Comparison of ENCODE assay signal across 9 mouse cellular contexts in the genomic region with DNA sequence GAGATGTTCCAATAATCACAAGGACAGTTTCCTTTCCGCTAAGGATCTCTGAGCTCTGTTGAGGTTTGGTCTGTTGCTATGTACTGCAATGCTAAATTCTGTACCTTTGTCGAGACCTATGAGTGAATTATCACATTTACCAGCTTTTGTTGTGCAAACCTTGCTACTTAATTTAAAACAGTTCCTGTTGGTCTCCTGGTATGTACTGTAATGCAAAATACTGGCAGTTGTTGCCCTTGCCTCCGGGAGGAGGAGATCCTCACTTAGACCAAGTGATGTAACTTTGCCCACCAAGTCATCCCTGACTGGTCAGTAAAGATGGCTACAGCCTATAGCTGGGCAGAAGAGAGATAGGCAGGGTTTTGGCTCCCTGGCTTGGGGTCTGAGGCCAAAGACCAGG. TPM values are rescaled to one million over a fixed set of nuclear protein-coding genes. Genes with fewer than 3 reads are reported as not detected.
DNase-seq lines count a peak whose midpoint lies in the region; ATAC-seq lines count a peak whose summit lies in the region.
"Had no signal": no experiment of that assay in that cellular context is flagged by ENCODE, and none has a peak within 500 bp of the region (broad histone marks: within the 10 kb centered on the region; RNA-seq: fewer than 3 reads in every experiment).

A gene (plus strand): TSS at position 337 of the 400 bp plus-strand sequence.

- no peaks in the 10 kb centered on the region for H3K9me3 ChIP-seq in neural tube, embryonic 11.5 days (ENCODE audit: control insufficient read depth, low read length)
- H3K9me3 ChIP-seq in embryonic facial prominence, embryonic 12.5 days = no peaks in the 10 kb centered on the region
- no peaks in the 10 kb centered on the region for H3K9me3 ChIP-seq in heart, embryonic 15.5 days (replicated peaks)
- no peaks in the 10 kb centered on the region for H3K9me3 ChIP-seq in neural tube, embryonic 13.5 days

- no peak for DNase-seq in neural tube, embryonic 11.5 days (ENCODE audit: low spot score)
- no peak for DNase-seq in neural tube, embryonic 10.5 days (ENCODE audit: extremely low spot score, low spot score)
- no peak for DNase-seq in left cerebral cortex, postnatal 36 days (ENCODE audit: low spot score in 2 of 2)
- DNase-seq in frontal cortex, postnatal 25 days (ENCODE audit: low spot score in 2 of 2) = no peak
- DNase-seq in T-cell, adult 2 months (ENCODE audit: low spot score) = no peak

- H3K9ac ChIP-seq in neural tube, embryonic 11.5 days (ENCODE audit: low read length) = no peak within 1 kb of the TSS
- no peak within 1 kb of the TSS for H3K9ac ChIP-seq in embryonic facial prominence, embryonic 12.5 days
- H3K9ac ChIP-seq in heart, embryonic 15.5 days = no peak within 1 kb of the TSS
- no peak within 1 kb of the TSS for H3K9ac ChIP-seq in neural tube, embryonic 13.5 days

- H3K4me2 ChIP-seq in neural tube, embryonic 11.5 days (ENCODE audit: low read depth) = no peak within 1 kb of the TSS
- no peak within 1 kb of the TSS for H3K4me2 ChIP-seq in embryonic facial prominence, embryonic 12.5 days (replicated peaks)
- H3K4me2 ChIP-seq in heart, embryonic 15.5 days = no peak within 1 kb of the TSS
- H3K4me2 ChIP-seq in neural tube, embryonic 13.5 days = no peak within 1 kb of the TSS

- H3K4me1 ChIP-seq in neural tube, embryonic 11.5 days (ENCODE audit: control insufficient read depth, insufficient read depth, low read length) = 0 out of 2 replicates have a peak, but pooled peaks cover 3% of the 10 kb centered on the region
- H3K4me1 ChIP-seq in embryonic facial prominence, embryonic 12.5 days = peaks cover 6% of the 10 kb centered on the region
- H3K4me1 ChIP-seq in heart, embryonic 15.5 days (replicated peaks) = peaks cover 7% of the 10 kb centered on the region
- H3K4me1 ChIP-seq in neural tube, embryonic 13.5 days (replicated peaks) = peaks cover 10% of the 10 kb centered on the region

- H3K27me3 ChIP-seq in neural tube, embryonic 11.5 days (ENCODE audit: control insufficient read depth, insufficient read depth, low read length) = no peaks in the 10 kb centered on the region
- no peaks in the 10 kb centered on the region for H3K27me3 ChIP-seq in embryonic facial prominence, embryonic 12.5 days
- no peaks in the 10 kb centered on the region for H3K27me3 ChIP-seq in heart, embryonic 15.5 days
- H3K27me3 ChIP-seq in neural tube, embryonic 13.5 days = no peaks in the 10 kb centered on the region

- H3K36me3 ChIP-seq in neural tube, embryonic 11.5 days (ENCODE audit: control insufficient read depth, insufficient read depth, low read length) = no peaks in the 10 kb centered on the region
- H3K36me3 ChIP-seq in embryonic facial prominence, embryonic 12.5 days = 0 out of 2 replicates have a peak, but pooled peaks cover 4% of the 10 kb centered on the region
- H3K36me3 ChIP-seq in heart, embryonic 15.5 days = no peaks in the 10 kb centered on the region
- H3K36me3 ChIP-seq in neural tube, embryonic 13.5 days = peaks cover 1% of the 10 kb centered on the region; the same call in 1 of the 2 replicates

- H3K4me3 ChIP-seq in neural tube, embryonic 11.5 days (ENCODE audit: low read depth, low read length) = no peak within 1 kb of the TSS
- H3K4me3 ChIP-seq in embryonic facial prominence, embryonic 12.5 days = no peak within 1 kb of the TSS
- no peak within 1 kb of the TSS for H3K4me3 ChIP-seq in heart, embryonic 15.5 days
- no peak within 1 kb of the TSS for H3K4me3 ChIP-seq in neural tube, embryonic 13.5 days
- H3K4me3 ChIP-seq: erythroblast, embryonic 14.5 days had no signal

- ATAC-seq in neural tube, embryonic 11.5 days (ENCODE audit: insufficient read depth, low FRiP score, low TSS enrichment) = no peak
- no peak for ATAC-seq in embryonic facial prominence, embryonic 12.5 days (ENCODE audit: insufficient number of reproducible peaks, insufficient read depth, low FRiP score, low TSS enrichment)
- ATAC-seq in heart, embryonic 15.5 days (replicated peaks; ENCODE audit: insufficient number of reproducible peaks, insufficient read depth, low FRiP score, low read depth) = no peak
- no peak for ATAC-seq in neural tube, embryonic 13.5 days (ENCODE audit: low read depth)

- WGBS in neural tube, embryonic 11.5 days = 87% methylated on average over 3 of the region's 3 CpGs
- WGBS in embryonic facial prominence, embryonic 12.5 days = 85% methylated on average over 3 of the region's 3 CpGs
- WGBS in heart, embryonic 15.5 days = 79% methylated on average over 3 of the region's 3 CpGs
- 79% methylated on average over 3 of the region's 3 CpGs for WGBS in neural tube, embryonic 13.5 days

- intact Hi-C loops in left cerebral cortex, postnatal 36 days (cut with DNase I) = no loop called here

- no peak within 1 kb of the TSS for H3K27ac ChIP-seq in neural tube, embryonic 11.5 days (ENCODE audit: low read depth, low read length)
- H3K27ac ChIP-seq in embryonic facial prominence, embryonic 12.5 days = no peak within 1 kb of the TSS
- H3K27ac ChIP-seq in heart, embryonic 15.5 days = no peak within 1 kb of the TSS
- no peak within 1 kb of the TSS for H3K27ac ChIP-seq in neural tube, embryonic 13.5 days (replicated peaks)

RNA-seq across cellular contexts. Expression of the gene that starts here (rescaled TPM):
- 185 and 195 TPM in 2 replicates for polyA plus RNA-seq in neural tube, embryonic 11.5 days (2014; fragmentation: Nextera tagmentation; extraction: Ambion mirVana)
- polyA plus RNA-seq in embryonic facial prominence, embryonic 12.5 days (2016; fragmentation: Nextera tagmentation; extraction: Ambion mirVana) = 184 and 185 TPM in 2 replicates
- 164 and 178 TPM in 2 replicates for polyA plus RNA-seq in heart, embryonic 15.5 days (2015; fragmentation: Nextera tagmentation; extraction: Ambion mirVana)
- 10 to 100 TPM; 90.4 to 94.5 TPM for total RNA-seq in left cerebral cortex, postnatal 36 days (2021)
- polyA plus RNA-seq in neural tube, embryonic 13.5 days (2015; fragmentation: Nextera tagmentation; extraction: Ambion mirVana) = 157 and 164 TPM in 2 replicates
